Mouse (Mus musculus): ENCODE data around the gene Sema4c. TPM values are rescaled to one million over a fixed set of nuclear protein-coding genes. Genes with fewer than 3 reads are reported as not detected.

Sema4c gene
- polyA plus RNA-seq, 1 experiment, result 1.3 TPM

DNA sequence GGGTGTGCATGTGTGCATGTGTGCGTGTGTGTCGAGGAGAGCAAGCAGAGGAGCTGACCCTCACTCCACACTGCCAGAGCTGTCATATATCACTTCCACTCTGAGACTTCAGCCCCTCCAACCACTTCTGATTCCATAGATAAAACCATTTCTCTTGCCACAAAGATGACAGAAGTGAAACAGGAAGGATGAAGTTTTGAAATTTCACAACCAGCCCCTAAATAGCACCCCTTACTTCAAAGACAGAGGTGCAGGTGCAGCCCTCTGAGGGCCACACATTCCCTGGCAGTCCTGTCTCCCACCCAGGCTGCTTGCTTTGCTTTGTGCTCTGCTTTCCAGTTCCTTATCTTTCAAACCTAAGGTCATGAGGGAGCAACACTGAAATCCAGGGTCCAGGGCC, 33.3 kb upstream of the Sema4c start:
- TF ChIP-seq FLI1 (IDR thresholded peaks at IDR 0.05; ENCODE audit: low read length) (no peak), GATA1 (IDR thresholded peaks at IDR 0.05; ENCODE audit: borderline replicate concordance, low read length) (no peak)
- Histone ChIP-seq H3K9me3 (no peaks in the 10 kb centered on the region), H3K4me3 (replicated peaks) (peak overlapping the region; percentile 42), H3K27me3 (replicated peaks) (peaks cover 78% of the 10 kb centered on the region), H3K36me3 (replicated peaks; ENCODE audit: low read length) (no peaks in the 10 kb centered on the region), H3K4me1 (peaks cover 42% of the 10 kb centered on the region)

DNA sequence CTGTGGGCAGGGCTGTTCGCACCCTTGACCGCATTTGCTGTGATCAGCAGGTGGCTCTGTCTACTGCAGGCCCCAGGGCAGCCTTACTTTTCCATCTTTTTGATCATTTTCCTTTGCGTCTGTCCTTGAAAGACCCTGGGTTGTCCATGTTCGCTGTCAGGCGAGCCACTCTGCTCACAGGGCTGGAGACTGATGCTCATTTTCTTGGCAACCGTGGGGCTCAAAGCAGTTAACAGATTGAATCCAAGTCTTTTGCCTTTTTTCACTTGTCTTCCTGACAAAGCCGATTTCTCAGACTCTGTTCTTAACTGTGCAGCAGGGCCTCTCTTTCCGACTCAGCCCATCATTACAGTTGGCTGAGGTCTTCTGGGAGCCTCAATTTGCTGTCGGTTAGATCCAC, 32.5 kb upstream of the Sema4c start:
- H3K4me1 ChIP-seq, result peaks cover 38% of the 10 kb centered on the region

DNA sequence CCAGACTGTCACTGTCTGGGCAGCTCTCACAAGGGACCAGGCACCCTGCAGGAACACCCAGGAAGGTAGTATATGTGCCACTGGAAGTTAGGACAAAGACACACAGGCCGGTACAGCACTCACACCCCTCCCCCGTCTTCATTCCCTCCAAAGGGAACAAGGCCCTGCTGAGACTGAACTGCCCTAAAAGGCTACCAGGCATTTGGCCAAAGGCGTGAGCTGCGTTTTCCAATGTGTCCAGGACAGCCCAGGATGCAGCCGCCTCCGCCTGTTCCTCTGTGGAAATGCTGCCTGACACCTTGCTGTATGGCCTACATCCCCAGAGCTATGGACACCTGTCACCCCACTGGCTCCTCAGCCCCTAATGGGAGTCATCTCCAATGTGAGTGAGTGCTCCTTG, 31.3 kb upstream of the Sema4c start:
- H3K27me3 ChIP-seq (replicated peaks), result peaks cover 75% of the 10 kb centered on the region
- no peaks in the 10 kb centered on the region for H3K9me3 ChIP-seq
- no peak overlapping the region for H3K4me3 ChIP-seq (replicated peaks)
- H3K36me3 ChIP-seq (replicated peaks; ENCODE audit: low read length), result no peaks in the 10 kb centered on the region
- peaks cover 35% of the 10 kb centered on the region for H3K4me1 ChIP-seq
- no peak for TF ChIP-seq GATA1 (IDR thresholded peaks at IDR 0.05; ENCODE audit: borderline replicate concordance, low read length)
- no peak for TF ChIP-seq FLI1 (IDR thresholded peaks at IDR 0.05; ENCODE audit: low read length)

More for the DNA sequence above, 32.5 kb upstream of the Sema4c start:
- peaks cover 79% of the 10 kb centered on the region for H3K27me3 ChIP-seq (replicated peaks)
- no peaks in the 10 kb centered on the region for H3K9me3 ChIP-seq
- no peaks in the 10 kb centered on the region for H3K36me3 ChIP-seq (replicated peaks; ENCODE audit: low read length)
- no peak for TF ChIP-seq FLI1 (IDR thresholded peaks at IDR 0.05; ENCODE audit: low read length)
- no peak for TF ChIP-seq GATA1 (IDR thresholded peaks at IDR 0.05; ENCODE audit: borderline replicate concordance, low read length)
- no peak overlapping the region for H3K4me3 ChIP-seq (replicated peaks)

DNA sequence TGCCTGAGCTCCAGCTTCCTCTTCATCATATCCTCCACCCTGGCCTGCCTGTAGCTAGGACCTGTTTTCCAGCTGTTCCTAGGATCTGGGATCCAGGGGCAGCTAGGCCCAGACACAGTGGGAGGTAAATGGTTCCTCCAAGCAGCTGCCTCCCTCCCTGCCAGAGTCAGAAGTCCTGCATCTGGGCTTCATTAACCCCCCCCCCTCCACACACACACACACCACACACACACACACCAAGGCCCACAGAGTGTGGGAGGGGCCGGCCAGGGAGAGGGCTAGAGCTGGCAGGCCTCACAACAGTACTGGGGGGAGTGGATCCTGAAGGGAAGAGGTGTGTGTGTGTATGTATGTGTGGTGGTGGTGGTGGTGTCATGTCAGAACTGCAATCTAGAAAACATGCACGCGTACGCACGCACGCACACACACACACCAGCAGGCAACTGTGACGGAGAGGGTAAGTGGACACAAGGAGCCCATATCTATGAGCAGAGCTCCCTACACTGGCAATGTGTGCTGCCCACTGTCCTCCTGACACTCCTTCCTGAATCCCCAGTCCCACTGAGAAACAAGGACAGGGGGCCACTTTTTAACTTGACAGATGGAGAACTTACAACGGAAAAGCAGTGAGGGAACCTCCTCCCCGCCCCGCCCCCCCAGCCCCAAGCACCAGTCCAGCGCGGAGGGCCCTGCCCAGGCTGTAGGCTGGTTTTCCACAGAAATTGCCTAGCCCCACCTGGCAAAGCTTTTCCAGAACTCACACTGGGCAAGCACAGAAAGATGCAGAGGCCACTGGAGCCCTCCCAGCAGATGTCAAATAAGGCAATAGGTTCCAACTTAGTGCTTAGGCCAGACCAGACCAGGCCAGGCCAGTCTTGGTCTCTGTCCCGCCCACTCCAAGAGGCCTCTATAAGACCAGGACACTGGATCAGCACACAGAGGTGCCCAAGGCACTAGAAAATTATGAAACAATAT, 30.6 kb upstream of the Sema4c start:
- H3K4me1 ChIP-seq, result peaks cover 35% of the 10 kb centered on the region
- TF ChIP-seq FLI1 (IDR thresholded peaks at IDR 0.05; ENCODE audit: low read length) (no peak), GATA1 (IDR thresholded peaks at IDR 0.05; ENCODE audit: borderline replicate concordance, low read length) (no peak)
- peaks cover 79% of the 10 kb centered on the region for H3K27me3 ChIP-seq (replicated peaks)
- H3K36me3 ChIP-seq (replicated peaks; ENCODE audit: low read length), result no peaks in the 10 kb centered on the region
- no peaks in the 10 kb centered on the region for H3K9me3 ChIP-seq
- H3K4me3 ChIP-seq (replicated peaks), result no peak overlapping the region

DNA sequence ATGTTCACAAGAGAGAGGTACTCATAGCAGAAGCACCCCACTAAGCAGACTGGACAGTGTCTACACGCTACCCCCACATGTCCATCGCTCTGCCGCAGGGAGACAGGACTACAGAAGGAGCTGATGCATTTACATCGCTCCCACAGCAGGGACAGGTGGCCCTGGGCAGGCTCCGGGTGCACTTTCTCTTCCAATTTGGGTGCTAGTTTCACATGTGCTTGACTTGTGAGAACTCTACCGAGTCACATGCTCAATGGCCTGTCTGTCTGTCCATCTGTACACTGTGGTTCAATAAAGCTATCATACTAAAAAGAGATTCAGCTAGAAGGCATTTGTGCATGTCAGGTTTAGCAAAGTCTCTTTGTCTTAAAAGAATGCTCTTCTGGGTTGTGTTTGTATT, 29.7 kb upstream of the Sema4c start:
- peaks cover 30% of the 10 kb centered on the region for H3K4me1 ChIP-seq
- H3K36me3 ChIP-seq (replicated peaks; ENCODE audit: low read length), result no peaks in the 10 kb centered on the region
- no peak overlapping the region for H3K4me3 ChIP-seq (replicated peaks)
- peaks cover 81% of the 10 kb centered on the region for H3K27me3 ChIP-seq (replicated peaks)
- TF ChIP-seq FLI1 (IDR thresholded peaks at IDR 0.05; ENCODE audit: low read length) (no peak), GATA1 (IDR thresholded peaks at IDR 0.05; ENCODE audit: borderline replicate concordance, low read length) (no peak)
- no peaks in the 10 kb centered on the region for H3K9me3 ChIP-seq

DNA sequence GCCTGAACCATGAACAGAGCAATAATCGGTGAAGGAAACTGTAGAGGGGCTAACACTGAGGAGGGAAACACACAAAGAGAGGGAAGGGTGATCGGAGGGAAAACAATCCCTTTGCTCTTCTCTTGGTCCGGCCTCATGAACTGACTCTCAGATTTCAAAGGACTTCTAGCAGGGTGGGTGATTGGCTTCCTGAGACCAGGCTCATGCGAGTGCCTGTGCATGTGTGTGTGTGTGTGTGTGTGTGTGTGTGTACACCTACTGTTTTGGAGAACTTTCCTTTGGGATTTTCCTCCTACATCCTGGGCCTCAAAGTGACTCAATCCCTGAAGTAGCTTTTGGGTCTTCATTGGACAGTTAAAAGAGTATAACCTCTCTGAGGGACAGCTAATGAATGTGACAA, 28.1 kb upstream of the Sema4c start:
- H3K27me3 ChIP-seq (replicated peaks), result peaks cover 86% of the 10 kb centered on the region
- no peaks in the 10 kb centered on the region for H3K9me3 ChIP-seq
- no peaks in the 10 kb centered on the region for H3K36me3 ChIP-seq (replicated peaks; ENCODE audit: low read length)
- peaks cover 15% of the 10 kb centered on the region for H3K4me1 ChIP-seq
- TF ChIP-seq FLI1 (IDR thresholded peaks at IDR 0.05; ENCODE audit: low read length) (no peak), GATA1 (IDR thresholded peaks at IDR 0.05; ENCODE audit: borderline replicate concordance, low read length) (no peak)
- H3K4me3 ChIP-seq (replicated peaks), result no peak overlapping the region

DNA sequence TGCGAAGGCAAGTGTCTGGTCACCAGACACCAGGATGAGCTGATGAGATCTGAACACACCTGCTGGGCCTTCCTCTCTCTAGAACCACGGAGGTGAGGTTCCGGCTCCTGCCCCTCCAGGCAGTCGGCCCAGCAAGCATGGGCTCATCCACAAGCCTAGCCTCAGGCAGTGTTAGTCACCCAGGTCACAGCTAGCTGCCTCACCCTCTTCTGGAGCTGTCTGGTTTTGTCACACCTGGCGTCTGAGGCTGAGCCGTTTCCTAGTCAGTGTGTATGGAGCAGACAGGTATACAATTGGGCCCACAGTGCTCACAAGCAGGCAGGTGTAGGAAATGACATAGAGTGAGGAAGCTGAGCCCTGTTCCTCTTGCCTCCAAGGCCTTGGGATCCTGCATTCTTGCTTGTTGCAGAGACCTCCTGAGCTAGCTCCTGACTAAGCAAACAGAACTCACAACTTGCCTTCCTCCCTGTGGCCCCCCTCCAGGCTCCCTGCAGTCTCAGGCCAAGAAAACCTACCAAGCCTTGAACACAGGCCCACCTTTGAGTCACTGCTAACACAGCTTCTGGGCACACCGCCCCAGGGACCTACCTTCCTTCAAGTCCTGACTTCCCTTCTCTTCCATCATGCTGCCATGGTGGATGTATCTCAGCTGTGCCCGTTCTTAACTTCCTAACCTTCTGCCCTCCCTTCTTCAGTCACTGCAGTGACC, 25.4 kb upstream of the Sema4c start:
- H3K4me3 ChIP-seq (replicated peaks), result no peak overlapping the region
- H3K9me3 ChIP-seq, result no peaks in the 10 kb centered on the region
- H3K4me1 ChIP-seq, result peaks cover 15% of the 10 kb centered on the region
- TF ChIP-seq GATA1 (IDR thresholded peaks at IDR 0.05; ENCODE audit: borderline replicate concordance, low read length), result no peak
- no peak for TF ChIP-seq FLI1 (IDR thresholded peaks at IDR 0.05; ENCODE audit: low read length)
- H3K36me3 ChIP-seq (replicated peaks; ENCODE audit: low read length), result no peaks in the 10 kb centered on the region
- H3K27me3 ChIP-seq (replicated peaks), result peaks cover 89% of the 10 kb centered on the region

DNA sequence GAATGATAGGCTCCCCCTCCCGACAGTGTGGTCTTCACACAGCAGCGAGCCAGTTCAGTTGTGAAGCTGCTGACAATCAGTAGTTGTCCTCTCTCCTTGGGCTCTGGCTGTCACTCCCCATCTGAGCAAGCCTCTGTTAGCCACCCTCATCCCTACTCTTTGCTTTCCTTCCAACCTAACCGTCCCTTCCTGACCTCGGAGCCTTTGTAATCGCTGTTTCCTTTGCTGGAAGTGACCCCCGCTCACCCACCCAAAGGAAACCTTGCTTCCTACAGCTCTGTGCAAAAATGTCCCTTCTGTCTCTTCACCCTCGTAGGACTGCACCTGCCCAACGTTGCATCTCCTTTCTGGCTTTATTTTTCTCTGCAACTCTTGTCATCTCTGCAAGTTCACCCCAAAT, 24.1 kb upstream of the Sema4c start:
- peaks cover 92% of the 10 kb centered on the region for H3K27me3 ChIP-seq (replicated peaks)
- H3K9me3 ChIP-seq, result no peaks in the 10 kb centered on the region
- H3K4me3 ChIP-seq (replicated peaks), result no peak overlapping the region
- TF ChIP-seq FLI1 (IDR thresholded peaks at IDR 0.05; ENCODE audit: low read length), result no peak
- TF ChIP-seq GATA1 (IDR thresholded peaks at IDR 0.05; ENCODE audit: borderline replicate concordance, low read length), result no peak
- H3K36me3 ChIP-seq (replicated peaks; ENCODE audit: low read length), result no peaks in the 10 kb centered on the region
- peaks cover 15% of the 10 kb centered on the region for H3K4me1 ChIP-seq

DNA sequence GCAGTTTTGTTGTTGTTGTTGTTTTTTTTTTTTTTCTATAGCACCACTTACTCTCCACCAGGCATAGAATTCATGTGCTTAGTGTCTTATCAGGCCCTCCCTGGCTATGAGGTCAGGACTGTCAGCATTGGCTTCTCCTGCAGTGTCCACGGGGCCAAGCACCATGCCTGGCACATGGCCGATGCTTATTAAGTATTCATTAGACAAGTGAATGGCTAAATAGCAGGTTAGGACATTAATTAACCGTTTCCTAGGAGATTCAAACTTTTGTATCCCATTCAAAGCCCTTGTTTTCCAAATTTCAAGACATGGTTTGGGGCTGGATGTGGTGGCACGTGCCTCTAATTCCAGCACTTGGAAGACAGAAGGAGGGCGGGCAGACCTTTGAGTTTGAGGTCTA, 23.1 kb upstream of the Sema4c start:
- TF ChIP-seq GATA1 (IDR thresholded peaks at IDR 0.05; ENCODE audit: borderline replicate concordance, low read length) (no peak), FLI1 (IDR thresholded peaks at IDR 0.05; ENCODE audit: low read length) (no peak)
- H3K4me3 ChIP-seq (replicated peaks), result no peak overlapping the region

More for the DNA sequence above, 23.1 kb upstream of the Sema4c start:
- Histone ChIP-seq H3K4me1 (peaks cover 15% of the 10 kb centered on the region), H3K27me3 (replicated peaks) (peaks cover 92% of the 10 kb centered on the region), H3K9me3 (no peaks in the 10 kb centered on the region), H3K36me3 (replicated peaks; ENCODE audit: low read length) (no peaks in the 10 kb centered on the region)
